Mouse (Mus musculus) heart, postnatal 10 days (tissue): ENCODE measurements around the gene Grik3. TPM values are rescaled to one million over a fixed set of nuclear protein-coding genes. Genes with fewer than 3 reads are reported as not detected.

ENCODE experiments used
- DNase-seq, 2 experiments: peaks; one replicate each; pipeline ENCODE4 v3.0.0; 2021
- intact Hi-C: fragments of 180-260 bp; cut with DNase I; formaldehyde crosslinking; loops from one replicate; pipeline ENCODE4 v1.15.1; 2025
- total RNA-seq, 2 experiments: library from RNA; stranded (reverse); gene quantifications; 2 replicates each; pipeline ENCODE4 v1.2.3; 2021

Grik3 gene
- total RNA-seq, 2 experiments from 2014 or later: 0.10 TPM; not detected in 1

GRCm38 (mm10) chr4:125629544-125629943 is 139.0 kb downstream of the Grik3 start:
- intact Hi-C loops: no loop called here
- peak; percentile 70 to 73 for DNase-seq

DNA sequence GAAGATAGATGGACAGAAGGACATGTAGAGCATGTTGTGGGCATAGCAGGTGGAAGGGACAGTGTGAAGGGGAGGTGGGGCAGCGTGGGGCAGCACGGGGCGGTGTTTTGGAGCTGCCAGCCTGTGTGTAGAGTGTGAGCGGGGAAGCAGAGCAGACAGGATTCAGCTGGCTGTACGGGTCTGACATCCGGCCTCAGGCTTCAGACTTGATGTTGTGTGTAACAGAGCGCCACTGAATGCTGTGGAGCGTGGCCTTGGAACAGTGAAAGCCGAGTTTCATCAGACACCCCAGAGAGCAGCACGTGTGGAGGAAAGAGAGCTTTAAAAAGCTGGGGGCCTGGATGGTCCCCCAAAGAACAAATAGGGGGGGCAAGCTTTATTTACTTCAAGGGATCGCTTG is 144.5 kb downstream of the Grik3 start:
- intact Hi-C loops: no loop called here
- no peak for DNase-seq

GRCm38 (mm10) chr4:125636616-125637304 is 146.3 kb downstream of the Grik3 start:
- DNase-seq: peak; percentile 63 to 64
- intact Hi-C loops: no loop called here

DNA sequence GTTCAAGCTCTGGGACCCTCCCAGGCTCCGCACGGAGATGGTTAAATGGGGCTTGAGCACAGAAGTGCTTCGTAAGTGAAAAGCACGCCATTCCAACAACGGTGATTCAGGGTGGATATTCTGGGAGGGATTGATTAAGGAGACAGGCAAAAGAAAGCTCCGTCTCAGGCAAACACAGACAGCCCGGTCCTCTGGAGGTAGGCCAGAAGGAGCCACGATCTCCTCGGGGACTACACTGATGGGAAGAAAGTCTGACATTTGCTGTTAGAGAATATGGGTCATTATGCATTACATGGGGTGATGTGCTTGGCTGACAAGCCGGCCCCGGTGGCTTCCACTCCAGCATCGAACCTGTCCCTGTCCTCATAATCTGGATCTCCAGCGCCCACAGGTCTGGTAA is 146.9 kb downstream of the Grik3 start:
- intact Hi-C loops: no loop called here
- no peak for DNase-seq

DNA sequence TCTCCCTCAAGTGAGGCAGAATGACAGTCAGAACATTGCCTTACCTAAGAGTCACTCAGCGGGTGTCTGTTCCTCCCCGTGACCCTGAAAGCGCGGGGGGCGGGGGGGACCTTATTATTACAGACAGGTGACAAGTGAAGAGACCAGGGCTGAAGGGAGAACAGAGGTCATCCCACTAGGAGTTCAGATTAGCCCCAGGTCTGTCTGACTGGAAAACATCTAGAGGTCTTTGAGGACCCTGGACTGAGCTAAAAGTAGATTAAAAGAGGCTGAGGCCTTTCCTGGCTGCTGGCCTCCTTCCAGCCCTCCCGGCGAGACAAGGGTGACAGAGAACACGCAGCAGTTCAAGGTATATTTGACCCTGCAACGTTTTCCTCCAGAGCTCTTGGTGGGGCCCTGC is 150.0 kb downstream of the Grik3 start:
- intact Hi-C loops: loop anchor here (5.0 kb wide), 1 partner anchor 62 kb away; no protein-coding TSS in a partner anchor

GRCm38 (mm10) chr4:125640921-125641663 is 150.6 kb downstream of the Grik3 start:
- intact Hi-C loops: loop anchor here (5.0 kb wide), 1 partner anchor 61 kb away; no protein-coding TSS in a partner anchor
- DNase-seq: peak; percentile 48 to 57

More for the DNA sequence above, 150.0 kb downstream of the Grik3 start:
- peak; percentile 27 to 40 for DNase-seq

DNA sequence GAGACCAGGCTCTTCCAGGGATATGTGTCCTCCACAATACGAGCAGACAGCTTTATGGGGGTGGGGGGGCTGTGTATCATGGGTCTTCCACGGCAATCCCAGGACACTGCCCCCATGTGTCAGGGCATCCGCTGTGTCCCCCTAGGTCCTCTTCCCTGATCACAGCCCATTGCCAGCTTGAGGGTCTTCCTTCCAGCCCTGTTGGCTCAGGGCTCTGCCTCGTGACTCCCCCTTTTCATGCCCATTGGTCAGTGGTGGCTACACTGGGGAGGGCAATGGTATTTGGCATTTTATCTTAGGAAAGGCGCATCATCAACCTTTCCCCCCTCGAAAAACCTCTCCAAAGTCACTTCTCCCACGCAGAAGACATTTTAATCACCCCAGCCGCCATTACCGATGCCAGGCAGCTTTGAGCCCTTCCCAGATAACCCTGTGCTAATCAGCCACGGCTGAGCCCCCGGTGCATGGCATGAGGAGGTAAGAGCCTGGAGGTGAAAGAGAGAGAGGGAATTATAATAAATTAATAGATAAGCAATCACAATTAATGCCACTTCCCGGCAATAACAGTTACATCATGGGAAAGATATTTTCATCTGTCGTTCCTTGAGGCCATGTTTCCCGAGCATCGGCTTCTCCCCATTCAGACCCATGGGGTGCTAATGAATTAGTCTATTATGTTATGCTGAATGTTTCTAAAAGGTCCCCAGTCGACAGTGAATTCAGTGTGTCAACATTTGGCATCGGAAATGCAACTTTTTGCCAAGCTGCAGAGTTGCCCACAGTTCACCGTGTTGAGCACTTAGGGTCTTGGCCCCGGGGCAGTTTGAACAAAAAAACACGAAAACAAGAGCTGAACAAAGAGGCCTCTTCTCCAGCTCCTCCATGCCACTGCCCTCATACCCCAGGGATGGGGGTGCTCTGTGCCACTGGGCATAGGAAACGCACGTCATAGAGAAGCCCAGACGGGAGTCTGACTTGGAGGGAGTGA is 154.4 kb downstream of the Grik3 start:
- intact Hi-C loops: loop anchor here (5.0 kb wide), 1 partner anchor 57 kb away; no protein-coding TSS in a partner anchor
- DNase-seq: no peak

DNA sequence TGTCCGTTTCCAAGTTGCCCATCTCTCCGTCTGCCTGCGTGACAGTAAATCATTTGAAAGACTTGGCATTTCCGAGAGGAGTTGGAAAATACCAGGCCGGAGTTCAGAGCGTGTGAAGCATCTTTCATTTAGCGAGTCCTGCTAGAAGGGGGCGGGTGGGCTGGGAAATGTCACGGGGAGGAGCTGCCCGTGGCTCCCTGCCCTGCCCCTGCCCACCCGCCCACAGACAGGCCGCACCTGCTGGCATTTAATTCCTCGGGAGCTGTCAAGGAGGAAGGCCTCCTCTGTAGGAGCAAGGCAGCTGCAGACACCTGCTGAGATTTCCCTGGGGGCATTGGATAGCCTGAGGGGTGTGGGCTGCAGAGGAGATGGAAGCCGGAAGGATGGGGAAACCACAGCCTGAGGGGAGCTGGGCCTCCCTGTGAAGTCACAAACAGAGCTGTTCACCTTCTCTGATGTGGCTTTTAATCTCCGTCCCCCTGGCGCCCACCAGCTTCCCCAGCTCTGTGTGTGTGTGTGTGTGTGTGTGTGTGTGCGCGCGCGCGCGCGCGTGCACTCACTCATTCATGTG is 161.3 kb downstream of the Grik3 start:
- intact Hi-C loops: no loop called here
- peak; percentile 24 to 30 for DNase-seq

DNA sequence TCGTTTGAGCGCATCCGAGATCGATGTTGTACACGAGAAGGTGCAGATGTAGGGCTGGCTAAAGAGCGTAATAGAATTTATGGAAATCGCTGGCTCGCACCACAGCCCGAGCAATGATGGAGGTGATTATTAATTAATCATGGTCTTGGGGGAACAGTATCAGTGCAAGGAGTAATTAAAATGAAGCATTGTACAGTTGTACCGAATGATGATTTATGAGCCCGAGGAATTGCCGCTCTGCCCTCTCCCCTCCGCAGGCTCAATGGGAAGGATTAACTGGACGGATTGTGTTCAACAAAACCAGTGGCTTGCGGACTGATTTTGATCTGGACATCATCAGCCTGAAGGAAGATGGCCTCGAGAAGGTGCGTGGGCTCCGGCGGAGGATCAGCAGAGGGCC is 165.5 kb downstream of the Grik3 start:
- intact Hi-C loops: no loop called here
- DNase-seq: no peak

- no peak for DNase-seq
- intact Hi-C loops: no loop called here
Observed at GRCm38 (mm10) chr4:125658376-125658775, 167.9 kb downstream of the Grik3 start.

GRCm38 (mm10) chr4:125661982-125662381 is 171.5 kb downstream of the Grik3 start:
- no peak for DNase-seq
- intact Hi-C loops: no loop called here

GRCm38 (mm10) chr4:125663262-125663661 is 172.8 kb downstream of the Grik3 start:
- intact Hi-C loops: no loop called here
- no peak for DNase-seq

- intact Hi-C loops: no loop called here
- DNase-seq: no peak
Observed at GRCm38 (mm10) chr4:125665955-125666354, 175.5 kb downstream of the Grik3 start.

- no peak for DNase-seq
- intact Hi-C loops: no loop called here
Observed at GRCm38 (mm10) chr4:125682007-125682406, 191.5 kb downstream of the Grik3 start.

GRCm38 (mm10) chr4:125687078-125687477 is 196.6 kb downstream of the Grik3 start:
- no peak for DNase-seq
- intact Hi-C loops: no loop called here

DNA sequence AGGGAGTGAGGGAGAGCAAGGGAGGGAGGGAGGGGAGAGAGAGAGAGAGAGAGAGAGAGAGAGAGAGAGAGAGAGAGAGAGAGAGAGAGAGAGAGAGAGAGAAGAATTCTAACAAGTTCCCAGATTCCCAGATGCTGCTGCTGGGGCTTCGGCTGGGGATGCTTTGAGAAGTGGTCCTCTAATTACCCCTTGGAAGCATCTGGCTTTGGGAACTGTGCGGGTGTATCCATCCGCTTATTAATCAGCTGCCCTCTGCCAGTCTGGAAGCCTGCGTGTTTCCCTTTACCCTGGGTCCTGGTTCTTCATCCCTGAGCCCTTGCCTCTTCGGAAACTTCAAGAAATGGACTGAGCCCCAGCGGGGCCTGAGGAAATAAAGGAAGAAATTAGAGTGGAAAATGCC is 204.9 kb downstream of the Grik3 start:
- intact Hi-C loops: no loop called here

GRCm38 (mm10) chr4:125696182-125696939 is 205.9 kb downstream of the Grik3 start:
- DNase-seq: no peak
- intact Hi-C loops: no loop called here

More for the DNA sequence above, 204.9 kb downstream of the Grik3 start:
- DNase-seq: no peak

DNA sequence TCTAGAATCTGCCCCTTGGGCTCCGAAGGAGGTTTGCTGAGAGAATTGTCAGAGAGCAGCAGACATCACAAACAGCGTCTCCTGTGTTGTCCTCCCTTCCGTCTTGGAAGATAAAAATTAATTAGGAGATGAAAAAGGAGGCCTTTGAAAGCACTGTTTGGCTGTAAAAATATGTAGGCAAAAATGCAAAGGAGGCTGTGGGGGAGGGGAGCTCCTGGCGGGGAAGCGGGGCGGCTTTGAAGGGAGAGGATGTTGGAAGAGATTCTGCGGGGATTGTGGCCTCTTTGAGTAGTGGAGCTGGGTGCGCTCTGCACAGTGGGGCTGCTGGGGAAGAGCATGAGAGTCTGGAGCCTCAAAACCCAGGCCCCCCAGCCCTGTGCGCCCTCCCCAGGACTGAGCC is 207.1 kb downstream of the Grik3 start:
- no peak for DNase-seq
- intact Hi-C loops: no loop called here

GRCm38 (mm10) chr4:125699056-125699455 is 208.6 kb downstream of the Grik3 start:
- intact Hi-C loops: no loop called here
- no peak for DNase-seq

DNA sequence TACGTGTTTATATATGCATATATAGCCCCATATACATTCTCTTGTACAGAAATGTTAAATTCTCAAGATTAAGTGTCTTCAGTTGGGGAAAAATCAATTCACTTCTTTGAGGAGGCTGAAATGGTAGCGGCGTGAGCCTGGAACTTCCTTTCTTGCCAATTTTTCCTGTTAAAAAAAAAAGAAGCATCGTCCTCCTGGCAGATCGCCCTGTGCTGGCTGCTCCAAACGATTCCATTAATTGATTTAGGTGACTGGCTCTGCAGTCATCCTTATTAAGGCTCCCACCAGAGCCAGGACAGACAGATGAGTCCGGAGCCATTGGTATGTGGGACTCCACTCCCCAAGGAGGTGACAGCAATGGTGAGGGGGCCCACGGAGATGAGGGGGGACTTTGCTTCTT is 209.8 kb downstream of the Grik3 start:
- no peak for DNase-seq
- intact Hi-C loops: loop anchor here (5.0 to 10.0 kb wide), 2 partner anchors 58 to 206 kb away; partner anchors contain the start of gene Grik3
